Mouse (Mus musculus) forebrain, embryonic 14.5 days (tissue): ENCODE data around the gene Mab21l1. TPM values are rescaled to one million over a fixed set of nuclear protein-coding genes. Genes with fewer than 3 reads are reported as not detected.

Source experiments
- ATAC-seq: fragments of 200-750 bp; cut with Nextera tagmentation; 2 replicates; pipeline ENCODE4 v1.8.0; 2017; ENCODE audit warnings: mild to moderate bottlenecking, moderate library complexity
- DNase-seq: peaks from one replicate; pipeline ENCODE4 v3.0.0-alpha.2; 2015; ENCODE audit warnings: low spot score
- H3K27ac ChIP-seq: fragments of 300-500 bp; sonication (generic); 2 replicates; pipeline ENCODE4 v1.5.1; 2014; ENCODE audit warnings: low read depth, mild to moderate bottlenecking, control low read depth, low read length, moderate library complexity
- H3K27me3 ChIP-seq: fragments of 300-500 bp; sonication (generic); replicated peaks from 2 replicates; pipeline ENCODE4 v1.6.1; 2014; ENCODE audit warnings: low read length, control low read depth, mixed read lengths; ENCODE audit not compliant: control insufficient read depth, insufficient read depth
- H3K36me3 ChIP-seq: fragments of 300-500 bp; sonication (generic); 2 replicates; pipeline ENCODE4 v1.6.1; 2014; ENCODE audit warnings: low read length, control low read depth; ENCODE audit not compliant: control insufficient read depth, insufficient read depth
- H3K4me1 ChIP-seq: fragments of 300-500 bp; sonication (generic); 2 replicates; pipeline ENCODE4 v1.6.1; 2014; ENCODE audit warnings: antibody characterized with exemption, low read length, control low read depth; ENCODE audit not compliant: control insufficient read depth, insufficient read depth
- H3K4me2 ChIP-seq: fragments of 300-500 bp; sonication (generic); 2 replicates; pipeline ENCODE4 v1.6.1; 2014; ENCODE audit warnings: mild to moderate bottlenecking, control low read depth, low read length
- H3K4me3 ChIP-seq: fragments of 300-500 bp; sonication (generic); 2 replicates; pipeline ENCODE4 v1.5.1; 2014; ENCODE audit warnings: low read depth, low read length, control low read depth
- H3K9ac ChIP-seq: fragments of 300-500 bp; sonication (generic); 2 replicates; pipeline ENCODE4 v1.6.1; 2014; ENCODE audit warnings: mild to moderate bottlenecking, low read length, control low read depth, moderate library complexity
- H3K9me3 ChIP-seq: fragments of 300-500 bp; sonication (generic); replicated peaks from 2 replicates; pipeline ENCODE4 v1.6.1; 2016; ENCODE audit warnings: low read length, control low read depth, mixed read lengths; ENCODE audit not compliant: control insufficient read depth
- WGBS: fragments of 180-500 bp; shearing (Covaris S2); extraction: QIAGEN DNeasy Blood & Tissue Kit; methylation state at CpG from one replicate; pipeline ENCODE4 v1.1.7; 2014; 5-methylcytosine and 5-hydroxymethylcytosine counted together
- polyA plus RNA-seq: library from polyadenylated mRNA; unstranded; fragments of >200 nt; fragmentation: Nextera tagmentation; extraction: Ambion mirVana; gene quantifications from 2 replicates; pipeline ENCODE4 v1.2.1, GENCODE M21; 2014

Mab21l1 gene
- polyA plus RNA-seq, 1 experiment from 2014 or later, result 18.2 TPM

DNA sequence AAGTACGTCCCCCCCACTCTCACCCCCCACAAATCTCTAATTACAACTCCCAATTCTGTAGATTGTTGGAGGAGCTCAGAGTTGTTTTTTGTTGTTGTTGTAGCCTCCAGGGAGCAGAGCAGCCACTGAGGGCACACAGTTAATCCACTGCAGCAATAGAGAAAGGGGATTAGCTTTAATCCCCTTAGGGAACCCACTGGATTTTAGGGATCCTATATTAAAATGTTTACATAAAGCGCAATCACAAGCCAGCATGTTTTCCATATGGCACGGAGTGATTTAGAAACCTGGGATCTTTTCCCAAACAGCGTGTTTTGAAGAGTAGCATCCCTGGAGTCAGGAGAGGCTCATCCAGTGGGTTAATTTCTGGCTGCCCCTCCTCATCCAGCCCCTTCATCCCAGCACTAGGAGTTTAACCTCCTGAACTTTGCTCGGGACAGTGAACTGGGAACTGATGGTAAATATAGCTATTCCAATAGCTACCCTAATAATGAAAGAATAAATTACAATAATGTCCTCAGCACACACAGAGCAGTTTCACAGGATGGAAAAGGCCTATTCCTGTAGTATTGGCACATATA lies 6.4 kb downstream of the Mab21l1 start:
- Histone ChIP-seq H3K27ac (no peak overlapping the region), H3K4me3 (no peak overlapping the region), H3K27me3 (peaks cover 47% of the 10 kb centered on the region), H3K4me2 (no peak overlapping the region), H3K4me1 (peaks cover 2% of the 10 kb centered on the region; the same call in 1 of the 2 replicates), H3K9ac (no peak overlapping the region), H3K36me3 (no peaks in the 10 kb centered on the region), H3K9me3 (no peaks in the 10 kb centered on the region)
- ATAC-seq (peak; percentile 10; the same call in 1 of the 2 replicates), DNase-seq (no peak)
- 6% methylated on average over 5 of the region's 5 CpGs for WGBS

GRCm38 (mm10) chr3:55789856-55790255 lies 7.5 kb downstream of the Mab21l1 start:
- whole genome bisulfite sequencing, result 21% methylated on average over 2 of the region's 2 CpGs
- Histone ChIP-seq H3K4me1 (peaks cover 2% of the 10 kb centered on the region; the same call in 1 of the 2 replicates), H3K4me2 (no peak overlapping the region), H3K9me3 (no peaks in the 10 kb centered on the region), H3K9ac (no peak overlapping the region), H3K4me3 (no peak overlapping the region), H3K27me3 (peaks cover 40% of the 10 kb centered on the region), H3K27ac (no peak overlapping the region), H3K36me3 (no peaks in the 10 kb centered on the region)
- ATAC-seq (no peak), DNase-seq (no peak)

- Histone ChIP-seq H3K4me3 (no peak overlapping the region), H3K27ac (no peak overlapping the region), H3K9ac (no peak overlapping the region), H3K27me3 (peaks cover 35% of the 10 kb centered on the region), H3K36me3 (no peaks in the 10 kb centered on the region), H3K4me2 (no peak overlapping the region), H3K9me3 (no peaks in the 10 kb centered on the region), H3K4me1 (peaks cover 2% of the 10 kb centered on the region; the same call in 1 of the 2 replicates)
- 78% methylated on average over 4 of the region's 4 CpGs for WGBS
- ATAC-seq (no peak), DNase-seq (no peak)
Observed at GRCm38 (mm10) chr3:55790609-55791008, 8.3 kb downstream of the Mab21l1 start.

GRCm38 (mm10) chr3:55792251-55792650 lies 9.9 kb downstream of the Mab21l1 start:
- Histone ChIP-seq H3K27me3 (peaks cover 21% of the 10 kb centered on the region), H3K9me3 (no peaks in the 10 kb centered on the region), H3K27ac (no peak overlapping the region), H3K9ac (no peak overlapping the region), H3K36me3 (no peaks in the 10 kb centered on the region), H3K4me2 (no peak overlapping the region), H3K4me3 (no peak overlapping the region), H3K4me1 (peaks cover 2% of the 10 kb centered on the region; the same call in 1 of the 2 replicates)
- ATAC-seq, result no peak
- DNase-seq, result no peak
- WGBS, result 75% methylated on average over 5 of the region's 5 CpGs

DNA sequence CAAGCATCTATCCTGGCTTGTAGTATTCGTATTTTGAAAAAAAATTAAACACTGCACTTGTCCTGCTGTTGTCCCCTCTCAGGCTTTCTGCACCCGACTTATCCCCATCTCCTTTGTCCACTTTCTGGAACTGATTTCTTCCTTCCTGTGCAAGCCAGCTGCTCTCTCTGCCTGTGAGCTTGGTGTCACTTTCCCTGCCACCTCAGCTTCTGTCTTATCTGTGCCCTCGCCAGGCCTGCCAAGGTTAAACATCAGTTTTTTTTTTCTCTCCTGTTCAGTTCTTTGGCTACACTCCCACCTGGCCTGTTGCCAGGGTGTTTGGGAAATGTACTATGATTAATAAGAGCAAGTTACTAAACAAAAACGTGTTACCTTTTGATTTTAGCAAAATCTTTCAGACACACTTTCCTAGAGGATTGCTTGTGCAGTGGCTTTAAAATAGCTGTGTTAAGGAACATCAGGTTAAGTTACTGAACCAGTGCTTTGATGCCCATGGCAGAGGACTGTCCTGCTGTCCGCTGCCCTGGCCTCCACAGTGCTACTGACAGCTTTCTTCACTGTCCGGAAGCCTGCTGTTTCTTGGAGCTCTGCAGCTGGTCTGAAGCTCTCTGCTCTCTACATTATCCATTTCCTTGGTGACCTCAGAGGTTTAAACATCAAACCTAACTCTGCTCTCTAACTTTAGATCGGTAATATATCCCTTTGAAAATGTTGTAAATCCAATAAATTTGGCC lies 11.7 kb downstream of the Mab21l1 start:
- WGBS, result 61% methylated on average over 7 of the region's 7 CpGs
- H3K27ac ChIP-seq, result no peak overlapping the region
- no peaks in the 10 kb centered on the region for H3K36me3 ChIP-seq
- peaks cover 12% of the 10 kb centered on the region for H3K27me3 ChIP-seq
- H3K4me1 ChIP-seq, result no peaks in the 10 kb centered on the region
- DNase-seq, result no peak
- H3K9me3 ChIP-seq, result no peaks in the 10 kb centered on the region
- H3K9ac ChIP-seq, result no peak overlapping the region
- ATAC-seq, result no peak
- no peak overlapping the region for H3K4me2 ChIP-seq
- H3K4me3 ChIP-seq, result no peak overlapping the region

DNA sequence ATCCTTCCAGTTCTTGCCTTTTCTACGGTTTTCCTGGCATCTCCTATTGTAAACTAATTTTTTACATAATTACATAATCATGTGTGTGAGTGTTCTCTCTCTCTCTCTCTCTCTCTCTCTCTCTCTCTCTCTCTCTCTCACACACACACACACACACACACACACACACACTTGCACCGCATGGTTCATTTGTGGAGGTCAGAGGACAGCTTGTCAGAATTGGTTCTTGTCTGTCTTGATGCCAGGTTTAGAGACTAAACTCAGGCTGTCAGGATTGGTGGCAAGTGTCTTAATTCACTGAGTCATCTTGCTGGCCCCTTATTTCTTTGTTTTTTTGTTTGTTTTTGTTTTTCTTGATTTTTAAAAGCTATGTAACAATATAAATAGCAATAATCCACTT lies 12.5 kb downstream of the Mab21l1 start:
- H3K9ac ChIP-seq, result no peak overlapping the region
- no peaks in the 10 kb centered on the region for H3K36me3 ChIP-seq
- no peaks in the 10 kb centered on the region for H3K9me3 ChIP-seq
- H3K4me2 ChIP-seq, result no peak overlapping the region
- H3K4me1 ChIP-seq, result no peaks in the 10 kb centered on the region
- H3K27me3 ChIP-seq, result peaks cover 7% of the 10 kb centered on the region
- DNase-seq (no peak), ATAC-seq (no peak)
- WGBS, result 75% methylated on average over 2 of the region's 2 CpGs
- no peak overlapping the region for H3K4me3 ChIP-seq
- H3K27ac ChIP-seq, result no peak overlapping the region

- no peak overlapping the region for H3K4me2 ChIP-seq
- ATAC-seq (no peak), DNase-seq (no peak)
- peaks cover 4% of the 10 kb centered on the region; the same call in 1 of the 2 replicates for H3K36me3 ChIP-seq
- H3K4me3 ChIP-seq, result no peak overlapping the region
- 53% methylated on average over 5 of the region's 5 CpGs for WGBS
- H3K4me1 ChIP-seq, result no peaks in the 10 kb centered on the region
- no peak overlapping the region for H3K9ac ChIP-seq
- no peaks in the 10 kb centered on the region for H3K27me3 ChIP-seq
- H3K27ac ChIP-seq, result no peak overlapping the region
- H3K9me3 ChIP-seq, result no peaks in the 10 kb centered on the region
Observed at GRCm38 (mm10) chr3:55814993-55815625, 32.8 kb downstream of the Mab21l1 start.

- Histone ChIP-seq H3K4me3 (no peak overlapping the region), H3K9ac (no peak overlapping the region), H3K4me2 (no peak overlapping the region), H3K36me3 (peaks cover 4% of the 10 kb centered on the region; the same call in 1 of the 2 replicates), H3K27ac (no peak overlapping the region), H3K9me3 (no peaks in the 10 kb centered on the region), H3K27me3 (no peaks in the 10 kb centered on the region), H3K4me1 (no peaks in the 10 kb centered on the region)
- DNase-seq, result no peak
- ATAC-seq, result no peak
- 76% methylated on average over 5 of the region's 5 CpGs for WGBS
Observed at GRCm38 (mm10) chr3:55816096-55816495, 33.8 kb downstream of the Mab21l1 start.
